Mouse (Mus musculus) activated CD4-positive, CD25-positive, alpha-beta regulatory T cell, adult 4 months (primary cell): ENCODE measurements around the gene Dnmt3l. TPM values are rescaled to one million over a fixed set of nuclear protein-coding genes. Genes with fewer than 3 reads are reported as not detected.
"Not testable (repeated sequence)": the region's sequence is repeated elsewhere in the genome, so short reads cannot be mapped to it uniquely, and the experiment has no call there.

ENCODE experiments used
- ATAC-seq: one replicate; pipeline ENCODE4 v1.8.0; 2017
- polyA plus RNA-seq, 2 experiments: library from polyadenylated mRNA; unstranded; fragments of 100-300 nt; shearing (Covaris generic); gene quantifications; one replicate each; pipeline ENCODE4 v1.2.1; 2017

The Dnmt3l gene
- polyA plus RNA-seq, 2 experiments from 2014 or later = not detected

DNA sequence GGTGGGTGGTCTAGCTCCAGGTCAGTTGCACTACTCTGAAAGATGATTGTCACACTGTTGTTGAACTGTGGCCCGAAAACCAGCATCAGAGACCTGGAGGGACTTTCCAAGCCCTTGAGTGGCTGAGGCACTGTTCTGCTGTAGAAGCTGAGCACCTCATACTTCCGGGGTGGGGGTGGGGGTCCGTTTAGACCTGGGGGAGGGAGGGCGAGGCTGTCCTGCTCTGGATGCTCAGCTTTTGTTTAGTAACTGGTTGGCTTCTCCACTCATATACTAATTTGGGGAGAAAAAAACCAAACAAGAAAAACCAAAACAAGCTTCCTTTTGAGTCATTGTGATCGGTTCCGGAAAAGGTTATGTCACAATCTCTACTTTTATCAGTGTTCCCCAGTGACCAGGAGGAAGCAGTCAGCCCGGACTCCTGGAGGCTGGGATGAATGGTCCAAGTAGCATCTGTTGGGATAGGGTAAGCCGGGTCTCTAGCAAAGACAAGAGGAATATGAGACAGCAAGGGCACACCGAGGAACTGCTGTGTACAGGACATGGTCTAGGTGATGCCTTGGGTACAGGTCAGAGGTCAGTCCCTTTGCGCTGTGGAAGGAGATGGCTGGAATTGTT is 44.8 kb downstream of the Dnmt3l start:
- ATAC-seq = peak; percentile 74

DNA sequence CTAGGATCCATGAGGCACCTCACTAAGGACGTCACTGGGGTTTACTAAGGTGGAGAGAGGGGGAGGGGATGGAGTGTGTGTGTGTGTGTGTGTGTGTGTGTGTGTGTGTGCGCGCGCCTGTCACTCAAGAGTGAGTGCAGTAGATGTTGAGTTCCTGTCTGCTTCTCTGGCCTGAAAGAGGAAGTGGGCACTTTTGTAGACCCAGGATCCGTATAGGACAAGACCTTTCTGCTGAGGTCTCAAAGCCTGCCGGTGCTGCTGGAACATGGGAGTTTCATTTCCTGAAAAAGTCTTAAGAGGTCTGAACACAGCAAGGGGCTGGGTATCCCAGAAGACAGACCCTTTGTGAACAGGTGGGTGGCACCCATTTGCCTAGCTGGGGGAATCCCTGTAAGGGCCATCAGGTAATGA is 45.4 kb downstream of the Dnmt3l start:
- ATAC-seq = peak; percentile 73

DNA sequence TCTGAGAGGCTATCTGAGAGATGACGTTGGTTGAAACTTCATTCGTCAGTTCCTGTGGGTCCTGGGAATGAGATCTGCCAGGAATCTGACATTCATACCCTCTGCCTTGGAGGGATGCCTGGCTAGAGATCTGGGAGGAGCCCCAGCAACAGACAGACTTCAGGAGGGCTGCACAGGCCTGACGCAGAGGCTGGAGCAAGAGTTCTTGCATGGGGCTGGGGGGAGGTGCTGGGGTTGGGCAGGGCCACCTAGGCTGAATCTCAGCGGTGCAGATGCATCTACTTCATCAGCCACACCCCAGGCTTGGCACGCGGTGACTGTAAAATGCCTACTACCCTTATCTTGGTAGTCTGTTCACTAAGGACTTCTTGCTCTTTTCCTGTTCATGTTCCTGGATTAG is 48.5 kb downstream of the Dnmt3l start:
- ATAC-seq = no peak

DNA sequence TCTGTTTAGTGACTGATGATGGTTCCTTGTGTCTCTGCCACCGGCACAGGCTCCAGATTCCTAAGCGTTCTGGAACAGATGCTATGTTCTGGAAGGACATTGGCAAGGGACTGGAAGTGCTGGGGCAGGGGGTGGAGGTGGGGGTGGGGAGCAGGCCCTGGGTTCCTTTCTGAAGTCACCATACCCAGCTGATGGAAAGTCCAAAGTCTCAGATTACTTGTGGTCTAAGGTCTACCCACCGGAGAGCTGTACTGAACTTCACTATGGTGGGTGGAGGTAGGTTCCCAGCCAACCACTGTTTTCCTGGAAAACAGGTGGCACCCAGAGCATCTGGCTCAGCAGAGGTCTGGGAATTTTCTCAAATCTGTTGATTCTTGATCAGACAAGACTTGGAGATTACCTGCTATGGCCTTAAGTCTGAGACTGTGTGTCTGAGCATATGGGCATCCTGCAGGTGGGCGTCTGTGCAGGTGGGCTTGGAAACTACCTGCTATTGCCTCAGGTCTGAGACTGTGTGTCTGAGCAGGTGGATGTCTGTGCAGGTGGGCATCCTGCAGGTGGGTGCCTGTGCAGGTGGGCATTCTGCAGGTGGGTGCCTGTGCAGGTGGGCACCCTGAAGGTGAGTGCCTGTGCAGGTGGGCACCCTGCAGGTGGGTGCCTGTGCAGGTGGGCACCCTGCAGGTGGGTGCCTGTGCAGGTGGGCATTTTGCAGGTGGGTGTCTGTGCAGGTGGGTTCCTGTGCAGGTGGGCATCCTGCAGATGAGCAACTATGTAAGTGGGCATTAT is 49.2 kb downstream of the Dnmt3l start:
- no peak for ATAC-seq

DNA sequence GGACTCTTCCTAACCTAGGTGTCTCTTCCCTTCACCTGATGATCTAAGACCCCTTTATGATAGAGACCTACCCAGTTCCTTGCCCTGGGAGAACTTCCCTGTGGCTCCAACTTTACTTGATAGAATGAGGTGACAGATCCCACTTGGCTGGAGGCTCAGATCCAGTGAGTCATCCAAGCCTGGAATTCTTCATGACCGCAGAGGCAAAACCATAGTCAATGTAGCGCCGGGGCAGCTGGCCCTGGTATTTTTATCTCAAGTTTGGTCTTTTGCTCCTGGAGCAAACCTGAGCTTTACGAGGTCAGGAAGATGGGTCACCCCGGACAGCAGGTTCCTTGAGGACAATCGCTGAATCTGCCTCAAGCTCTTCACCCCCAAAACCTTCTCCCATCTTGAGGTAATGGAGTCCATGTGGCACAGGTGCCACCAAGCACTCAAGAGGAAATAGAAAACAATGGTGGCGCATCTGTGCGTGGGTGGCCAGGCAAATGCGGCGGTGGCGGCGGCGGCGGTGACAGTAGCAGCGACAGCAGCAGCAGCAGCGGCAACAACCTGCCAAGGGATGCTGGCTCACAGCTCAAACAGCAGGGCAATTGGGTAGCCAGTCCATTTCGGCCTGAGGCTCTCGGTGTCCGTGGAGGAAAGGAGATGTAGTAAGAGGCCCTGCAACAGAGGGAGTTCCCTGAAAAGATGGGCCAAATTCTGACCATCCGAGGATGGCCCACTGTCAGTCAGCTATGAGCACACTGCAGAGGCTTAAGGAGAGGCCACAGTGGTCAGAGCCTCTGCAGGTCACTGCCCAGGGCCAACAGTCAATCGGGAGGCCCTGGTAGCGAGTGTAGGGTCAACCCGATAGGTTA is 50.3 kb downstream of the Dnmt3l start:
- no peak for ATAC-seq

DNA sequence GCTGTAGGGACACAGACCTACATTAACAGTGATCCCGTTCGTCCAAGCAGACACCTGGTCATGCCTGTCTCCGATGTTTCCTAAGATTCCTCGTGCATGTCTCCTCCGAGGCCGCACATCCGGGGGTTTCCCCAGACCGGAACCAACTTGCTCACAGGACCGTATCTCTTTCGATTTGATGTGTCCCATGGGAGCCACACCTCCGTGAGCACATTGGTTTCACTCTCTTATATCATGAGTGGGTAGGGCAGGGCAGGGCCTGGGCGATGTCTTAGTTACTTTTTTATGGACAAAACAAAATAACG is 50.9 kb downstream of the Dnmt3l start:
- ATAC-seq = peak; percentile 65

DNA sequence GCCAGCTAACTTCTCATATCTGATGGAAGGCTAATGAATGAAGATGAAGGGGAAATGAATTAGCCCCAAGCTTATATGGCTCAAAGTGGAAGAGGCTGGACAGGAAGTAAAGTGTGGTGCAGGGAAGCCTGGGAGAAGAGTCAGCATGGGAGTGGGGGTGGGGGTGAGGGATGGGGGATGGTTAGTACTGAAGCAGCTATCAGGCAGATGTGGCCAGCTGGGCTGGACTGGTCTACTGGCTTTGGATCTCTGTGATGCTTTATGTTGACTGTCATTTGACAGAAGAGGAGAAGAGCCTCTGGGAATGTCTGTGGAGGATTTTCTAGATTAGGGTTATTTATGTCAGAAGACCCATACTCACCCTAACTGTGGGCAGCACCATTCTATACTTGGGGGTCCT is 53.5 kb downstream of the Dnmt3l start:
- no peak for ATAC-seq

DNA sequence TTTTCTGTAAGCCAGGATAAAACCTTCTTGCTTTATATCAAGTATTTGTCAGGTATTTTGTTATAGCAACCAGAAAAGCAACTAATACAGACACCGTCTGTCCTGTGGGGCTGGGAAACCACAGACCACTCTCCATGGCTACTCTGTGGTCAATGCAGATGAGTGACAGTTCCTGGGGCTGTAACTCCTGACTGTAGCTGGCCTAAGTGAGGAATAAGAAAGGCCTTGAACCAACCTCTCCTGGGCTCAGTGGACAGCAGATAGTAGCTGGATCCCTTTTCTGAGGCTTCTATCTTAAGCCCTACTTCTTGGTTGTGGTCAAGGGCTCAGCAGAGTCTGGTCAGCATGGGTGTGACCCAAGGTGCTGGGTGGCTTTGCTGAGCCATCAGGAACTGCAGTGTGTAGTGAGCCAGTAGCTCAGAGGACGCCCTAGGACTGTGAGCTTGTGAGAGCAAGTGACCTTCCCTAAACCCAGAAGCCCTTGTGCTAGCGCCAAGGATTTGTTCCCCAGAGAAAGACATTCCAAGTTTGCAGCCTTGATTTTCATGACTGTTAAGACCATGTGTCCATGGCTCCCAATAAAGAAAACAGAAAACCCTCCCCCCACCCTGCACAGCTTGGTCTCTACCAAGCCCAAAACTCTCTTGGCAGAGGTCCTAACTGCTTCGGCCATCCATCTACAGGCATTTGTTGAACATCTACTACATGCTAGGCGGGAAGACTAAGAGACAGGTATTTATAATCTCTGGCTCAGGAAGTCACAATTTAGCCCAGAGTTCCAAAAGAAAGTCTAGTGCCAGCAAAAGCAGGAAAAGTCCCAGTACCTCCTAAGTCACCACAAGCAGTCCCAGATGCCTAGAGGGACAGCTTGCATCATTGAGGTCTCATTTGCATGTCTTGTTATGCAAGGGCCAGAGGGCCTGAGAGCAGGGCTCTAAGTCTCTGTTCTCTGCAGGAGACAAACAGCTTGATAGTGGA is 54.5 kb downstream of the Dnmt3l start:
- no peak for ATAC-seq

DNA sequence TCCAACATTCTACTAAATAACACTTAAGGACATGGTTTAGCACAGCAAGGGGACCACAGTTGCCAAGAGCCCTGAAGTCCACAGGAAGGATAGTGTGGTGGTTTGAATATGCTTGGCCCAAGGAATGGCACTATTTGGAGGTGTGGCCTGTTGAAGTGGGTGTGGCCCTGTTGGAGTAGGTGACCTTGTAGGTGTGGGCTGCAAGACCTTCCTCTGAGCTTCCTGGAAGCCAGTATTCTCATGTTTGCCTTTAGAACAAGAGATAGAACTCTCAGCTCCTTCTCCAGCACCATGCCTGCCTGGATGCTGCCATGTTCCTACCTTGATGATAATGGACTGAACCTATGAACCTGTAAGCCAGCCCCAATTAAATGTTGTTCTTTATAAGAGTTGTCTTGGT is 58.1 kb downstream of the Dnmt3l start:
- ATAC-seq = not testable (repeated sequence)

DNA sequence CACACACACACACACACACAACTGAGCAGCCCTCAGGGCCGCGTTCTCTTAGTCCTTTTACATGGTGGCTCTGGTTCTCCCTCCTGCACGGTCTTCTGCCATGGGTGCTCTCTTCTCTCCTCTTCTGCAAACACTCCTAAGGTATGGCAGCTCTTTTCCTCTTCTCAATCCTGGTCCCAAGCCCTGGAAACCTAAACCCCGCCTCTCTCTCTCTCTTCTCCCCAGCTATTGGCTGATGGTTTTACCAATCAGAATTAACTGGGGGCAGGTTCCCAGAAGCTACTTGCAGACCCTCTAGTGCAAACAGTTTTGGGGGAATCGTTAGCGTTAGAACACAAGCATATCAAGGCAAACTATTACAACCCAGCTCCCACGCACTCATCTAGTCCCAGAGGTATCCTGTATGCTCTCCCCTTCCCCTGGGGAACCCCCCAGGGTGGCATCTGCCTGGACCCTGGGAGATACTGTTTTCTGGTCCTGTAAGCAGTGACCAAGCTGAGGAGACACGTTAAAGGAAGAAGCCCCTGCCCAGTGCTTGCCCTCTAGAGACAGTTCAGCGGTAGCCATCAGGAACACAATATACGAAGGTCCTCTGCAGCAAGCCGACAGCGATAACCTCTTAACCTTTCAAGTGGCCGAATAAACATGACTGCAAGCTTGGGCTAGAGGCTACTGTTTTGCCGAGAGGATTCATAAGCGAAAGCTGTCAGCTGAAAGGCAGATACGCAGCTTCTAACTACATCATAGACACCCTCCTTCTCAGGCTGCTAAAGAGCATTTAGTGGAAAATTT is 59.4 kb downstream of the Dnmt3l start:
- ATAC-seq = no peak

DNA sequence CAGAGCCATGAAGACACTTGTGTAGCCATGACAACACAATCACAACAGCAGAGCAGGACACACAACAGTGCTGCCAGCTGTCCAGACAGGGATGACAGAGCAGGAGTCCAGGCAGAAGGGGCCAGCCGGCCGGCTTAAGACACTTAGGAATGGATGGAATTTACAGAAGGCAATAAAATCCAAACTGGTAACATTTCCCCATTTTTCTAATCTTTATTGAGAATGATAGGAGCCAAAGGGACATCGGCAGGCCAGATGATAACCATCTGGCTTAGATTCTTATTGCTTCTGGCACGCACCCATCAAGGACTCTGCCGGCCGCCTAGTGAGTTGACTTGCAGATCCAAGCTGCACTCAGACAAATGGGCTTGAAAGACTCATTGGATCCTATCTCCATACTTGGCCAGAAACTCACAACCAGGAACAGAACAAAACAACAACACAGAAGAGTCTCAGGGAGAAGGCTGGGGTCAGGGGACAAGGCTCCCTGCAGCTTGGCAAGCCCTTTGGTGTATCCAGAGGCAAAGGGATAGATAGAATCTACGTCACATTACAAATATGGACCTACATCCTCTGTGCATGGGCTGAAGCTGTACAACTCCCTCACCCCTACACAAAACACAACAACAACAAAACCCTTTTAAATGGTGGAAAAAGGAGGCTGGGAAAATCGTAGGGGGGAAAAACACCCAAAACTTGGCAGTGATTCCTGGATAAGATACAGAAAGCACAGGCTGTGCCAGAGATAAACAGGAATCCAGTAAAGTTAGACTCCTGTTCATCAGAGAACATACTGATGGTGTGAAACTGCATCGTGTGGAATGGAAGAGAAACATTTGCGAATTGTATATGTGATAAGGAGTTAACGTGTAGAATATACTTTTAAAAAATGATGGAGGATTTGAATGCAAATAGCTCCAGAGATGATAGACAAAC is 63.1 kb downstream of the Dnmt3l start:
- no peak for ATAC-seq

DNA sequence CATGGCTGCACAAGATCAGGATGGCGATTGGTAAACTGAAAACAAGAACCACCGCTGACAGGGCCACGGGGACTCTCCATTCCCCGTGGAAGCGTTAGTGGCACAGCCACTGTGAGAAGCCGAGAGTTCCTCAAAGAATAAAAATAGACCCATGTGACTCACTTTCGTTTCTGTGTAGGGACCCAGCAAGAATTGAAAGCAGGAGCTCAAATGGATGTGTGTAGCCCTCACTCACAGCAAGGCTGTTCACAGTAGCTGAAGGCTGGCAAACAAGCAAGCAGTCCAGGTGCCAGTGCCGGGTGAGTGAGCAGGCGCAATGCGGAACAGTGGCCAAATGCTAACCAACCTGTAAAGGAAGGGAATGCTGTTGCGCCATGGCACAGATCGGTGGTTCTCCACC is 63.8 kb downstream of the Dnmt3l start:
- ATAC-seq = no peak

Other genes with a start within 250 kb of the Dnmt3l start
- not detected for gene Gm9639, start 246.9 kb upstream of the Dnmt3l start, polyA plus RNA-seq
- gene Gm19668, start 242.8 kb upstream of the Dnmt3l start, polyA plus RNA-seq = not detected
- not detected for gene Gm9507, start 230.1 kb upstream of the Dnmt3l start, polyA plus RNA-seq
- not detected for gene Gm2696, start 227.3 kb upstream of the Dnmt3l start, polyA plus RNA-seq
- not detected for gene Krtap10-4, start 214.9 kb upstream of the Dnmt3l start, polyA plus RNA-seq
- gene Krtap10-10, start 206.0 kb upstream of the Dnmt3l start, polyA plus RNA-seq = not detected
- gene Gm36176, start 195.1 kb upstream of the Dnmt3l start, polyA plus RNA-seq = not detected
- gene Gm10318, start 189.1 kb upstream of the Dnmt3l start, polyA plus RNA-seq = not detected
- not detected for gene Gm3285, start 180.0 kb upstream of the Dnmt3l start, polyA plus RNA-seq
- not detected for gene Lrrc3, start 139.4 kb upstream of the Dnmt3l start, polyA plus RNA-seq
- gene Trpm2, start 71.4 kb upstream of the Dnmt3l start, polyA plus RNA-seq = under 1 TPM; 0.38 TPM
- 10 to 100 TPM in 1 of 2 experiments, 1 to 10 TPM in 1; 7.1 to 11.1 TPM for gene 1810043G02Rik, start 63.4 kb upstream of the Dnmt3l start, polyA plus RNA-seq
- gene Pfkl, start 31.9 kb upstream of the Dnmt3l start, polyA plus RNA-seq = 10 to 100 TPM; 40.4 to 82.9 TPM
- gene Aire, start 1.7 kb downstream of the Dnmt3l start, polyA plus RNA-seq = under 1 TPM in 1 of 2 experiments, not detected in 1; 0.44 TPM
- 1 to 10 TPM; 5.5 to 9.3 TPM for gene Icosl, start 27.4 kb downstream of the Dnmt3l start, polyA plus RNA-seq
- gene D10Jhu81e, start 127.8 kb downstream of the Dnmt3l start, polyA plus RNA-seq = 10 to 100 TPM; 18.9 to 63.4 TPM
- 10 to 100 TPM; 10.6 to 10.7 TPM for gene Pwp2, start 143.2 kb downstream of the Dnmt3l start, polyA plus RNA-seq
- gene Trappc10, start 202.7 kb downstream of the Dnmt3l start, polyA plus RNA-seq = 10 to 100 TPM in 1 of 2 experiments, 1 to 10 TPM in 1; 5.1 to 11.0 TPM